Mouse (Mus musculus): Measurements from ENCODE around the gene Hmgcl. TPM values are rescaled to one million over a fixed set of nuclear protein-coding genes. Genes with fewer than 3 reads are reported as not detected.
A peak's percentile ranks its signal among the peaks of the same experiment; 100 is the strongest.

Gene Hmgcl
- polyA plus RNA-seq, 1 experiment from 2014 or later = 107 TPM

GRCm38 (mm10) chr4:135942193-135942592 lies 4.1 kb upstream of the Hmgcl start:
- Histone ChIP-seq H3K4me2 (ENCODE audit: low read length) (no peak overlapping the region), H3K27ac (no peak overlapping the region), H3K9ac (ENCODE audit: low read depth, low read length) (no peak overlapping the region), H3K27me3 (ENCODE audit: insufficient read depth, low read length) (no peaks in the 10 kb centered on the region), H3K36me3 (ENCODE audit: insufficient read depth, low read length) (0 out of 2 replicates have a peak, but pooled peaks cover 9% of the 10 kb centered on the region), H3K4me1 (replicated peaks; ENCODE audit: insufficient read depth, low read length) (peaks cover 5% of the 10 kb centered on the region; the same call in 1 of the 2 replicates), H3K4me3 (replicated peaks; ENCODE audit: low read depth, low read length) (no peak overlapping the region), H3K9me3 (replicated peaks; ENCODE audit: low read length) (no peaks in the 10 kb centered on the region)
- TF ChIP-seq CTCF (IDR thresholded peaks at IDR 0.05; ENCODE audit: low read depth) = no peak
- ATAC-seq (replicated peaks; ENCODE audit: low FRiP score, low read depth) (no peak), DNase-seq (ENCODE audit: low spot score) (no peak)
- 85% methylated on average over 6 of the region's 6 CpGs for WGBS

- ATAC-seq (replicated peaks; ENCODE audit: low FRiP score, low read depth) = no peak
- Histone ChIP-seq H3K9ac (ENCODE audit: low read depth, low read length) (no peak overlapping the region), H3K27me3 (ENCODE audit: insufficient read depth, low read length) (no peaks in the 10 kb centered on the region), H3K4me2 (ENCODE audit: low read length) (no peak overlapping the region), H3K36me3 (ENCODE audit: insufficient read depth, low read length) (0 out of 2 replicates have a peak, but pooled peaks cover 9% of the 10 kb centered on the region), H3K4me1 (replicated peaks; ENCODE audit: insufficient read depth, low read length) (peaks cover 12% of the 10 kb centered on the region; the same call in 1 of the 2 replicates), H3K4me3 (replicated peaks; ENCODE audit: low read depth, low read length) (no peak overlapping the region), H3K27ac (no peak overlapping the region), H3K9me3 (replicated peaks; ENCODE audit: low read length) (no peaks in the 10 kb centered on the region)
- no peak for TF ChIP-seq CTCF (IDR thresholded peaks at IDR 0.05; ENCODE audit: low read depth)
- 51% methylated on average over 4 of the region's 4 CpGs for WGBS
- no peak for DNase-seq (ENCODE audit: low spot score)
Measured at GRCm38 (mm10) chr4:135943389-135943788, 2.9 kb upstream of the Hmgcl start.

- peak overlapping the region; percentile 77 for H3K27ac ChIP-seq
- no peaks in the 10 kb centered on the region for H3K9me3 ChIP-seq (replicated peaks; ENCODE audit: low read length)
- H3K36me3 ChIP-seq (ENCODE audit: insufficient read depth, low read length) = 0 out of 2 replicates have a peak, but pooled peaks cover under 1% of the 10 kb centered on the region
- H3K4me1 ChIP-seq (replicated peaks; ENCODE audit: insufficient read depth, low read length) = peaks cover 12% of the 10 kb centered on the region; the same call in 1 of the 2 replicates
- DNase-seq (ENCODE audit: low spot score) (no peak), ATAC-seq (replicated peaks; ENCODE audit: low FRiP score, low read depth) (0 out of 2 replicates have a peak, but pooled peaks have one; percentile 5)
- H3K27me3 ChIP-seq (ENCODE audit: insufficient read depth, low read length) = no peaks in the 10 kb centered on the region
- no peak for TF ChIP-seq CTCF (IDR thresholded peaks at IDR 0.05; ENCODE audit: low read depth)
- H3K4me3 ChIP-seq (replicated peaks; ENCODE audit: low read depth, low read length) = peak overlapping the region; percentile 79
- 77% methylated on average over 10 of the region's 10 CpGs for WGBS
- peak overlapping the region; percentile 86 for H3K4me2 ChIP-seq (ENCODE audit: low read length)
- H3K9ac ChIP-seq (ENCODE audit: low read depth, low read length) = peak overlapping the region; percentile 79; the same call in 1 of the 2 replicates
Measured at GRCm38 (mm10) chr4:135945706-135946105, 542 bp upstream of the Hmgcl start.

GRCm38 (mm10) chr4:135946659-135947301 lies 532 bp downstream of the Hmgcl start:
- no peaks in the 10 kb centered on the region for H3K27me3 ChIP-seq (ENCODE audit: insufficient read depth, low read length)

GRCm38 (mm10) chr4:135948142-135948541 lies 1.9 kb downstream of the Hmgcl start:
- WGBS = 87% methylated on average over 8 of the region's 8 CpGs
- no peak overlapping the region for H3K27ac ChIP-seq
- TF ChIP-seq CTCF (IDR thresholded peaks at IDR 0.05; ENCODE audit: low read depth) = no peak

More at GRCm38 (mm10) chr4:135946659-135947301, 532 bp downstream of the Hmgcl start:
- peak overlapping the region; percentile 77 for H3K27ac ChIP-seq
- peak overlapping the region; percentile 79 for H3K9ac ChIP-seq (ENCODE audit: low read depth, low read length)
- 0 out of 2 replicates have a peak, but pooled peaks cover 3% of the 10 kb centered on the region for H3K36me3 ChIP-seq (ENCODE audit: insufficient read depth, low read length)
- H3K4me2 ChIP-seq (ENCODE audit: low read length) = peak overlapping the region; percentile 86
- DNase-seq (ENCODE audit: low spot score) (peak; percentile 44), ATAC-seq (replicated peaks; ENCODE audit: low FRiP score, low read depth) (peak; percentile 14)
- TF ChIP-seq CTCF (IDR thresholded peaks at IDR 0.05; ENCODE audit: low read depth) = no peak
- H3K4me1 ChIP-seq (replicated peaks; ENCODE audit: insufficient read depth, low read length) = peaks cover 12% of the 10 kb centered on the region; the same call in 1 of the 2 replicates
- H3K9me3 ChIP-seq (replicated peaks; ENCODE audit: low read length) = no peaks in the 10 kb centered on the region
- H3K4me3 ChIP-seq (replicated peaks; ENCODE audit: low read depth, low read length) = peak overlapping the region; percentile 79
- under 1% methylated on average over 28 of the region's 28 CpGs for WGBS

GRCm38 (mm10) chr4:135949475-135949874 lies 3.2 kb downstream of the Hmgcl start:
- Histone ChIP-seq H3K4me3 (replicated peaks; ENCODE audit: low read depth, low read length) (no peak overlapping the region), H3K4me2 (ENCODE audit: low read length) (no peak overlapping the region), H3K27ac (peak overlapping the region; percentile 31; the same call in 1 of the 2 replicates), H3K9me3 (replicated peaks; ENCODE audit: low read length) (no peaks in the 10 kb centered on the region), H3K9ac (ENCODE audit: low read depth, low read length) (no peak overlapping the region), H3K27me3 (ENCODE audit: insufficient read depth, low read length) (no peaks in the 10 kb centered on the region), H3K36me3 (ENCODE audit: insufficient read depth, low read length) (peaks cover 6% of the 10 kb centered on the region; the same call in 1 of the 2 replicates), H3K4me1 (replicated peaks; ENCODE audit: insufficient read depth, low read length) (peaks cover 12% of the 10 kb centered on the region; the same call in 1 of the 2 replicates)
- 78% methylated on average over 10 of the region's 10 CpGs for WGBS
- no peak for TF ChIP-seq CTCF (IDR thresholded peaks at IDR 0.05; ENCODE audit: low read depth)
- ATAC-seq (replicated peaks; ENCODE audit: low FRiP score, low read depth) (no peak), DNase-seq (ENCODE audit: low spot score) (no peak)

More at GRCm38 (mm10) chr4:135948142-135948541, 1.9 kb downstream of the Hmgcl start:
- Histone ChIP-seq H3K27me3 (ENCODE audit: insufficient read depth, low read length) (no peaks in the 10 kb centered on the region), H3K9me3 (replicated peaks; ENCODE audit: low read length) (no peaks in the 10 kb centered on the region), H3K36me3 (ENCODE audit: insufficient read depth, low read length) (0 out of 2 replicates have a peak, but pooled peaks cover 3% of the 10 kb centered on the region), H3K4me2 (ENCODE audit: low read length) (no peak overlapping the region), H3K9ac (ENCODE audit: low read depth, low read length) (no peak overlapping the region), H3K4me3 (replicated peaks; ENCODE audit: low read depth, low read length) (no peak overlapping the region), H3K4me1 (replicated peaks; ENCODE audit: insufficient read depth, low read length) (peaks cover 12% of the 10 kb centered on the region; the same call in 1 of the 2 replicates)
- ATAC-seq (replicated peaks; ENCODE audit: low FRiP score, low read depth) (no peak), DNase-seq (ENCODE audit: low spot score) (no peak)

Data from kidney, postnatal 0 days (tissue).